Mouse (Mus musculus): ENCODE measurements at regions not wholly inside any gene's neighbourhood (a gene's known extent, or its start where the extent isn't known, plus 50 kb on each side); places are given as distances from the start of the nearest gene placed in this dataset.

DNA sequence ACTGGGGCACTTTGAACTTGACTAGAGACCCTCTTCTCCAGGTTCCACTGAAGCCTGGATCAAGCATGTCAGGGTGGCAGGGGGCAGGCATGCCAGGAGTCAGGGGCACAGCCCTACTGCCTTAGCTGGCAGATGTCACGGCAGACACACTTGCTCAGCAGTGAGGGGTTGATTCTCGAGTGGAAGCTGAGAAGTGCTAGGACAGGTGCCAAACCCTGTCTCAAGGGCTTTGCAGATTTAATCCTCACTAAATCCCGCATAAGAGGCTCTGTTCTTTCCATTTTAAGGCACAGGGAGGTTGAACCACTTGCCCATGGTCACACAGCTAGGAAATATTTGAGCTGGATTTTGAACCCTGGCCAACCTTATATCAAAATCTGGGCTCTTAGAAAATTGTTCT is 223.5 kb upstream of the Mvb12b start:
- DNase-seq (ENCODE audit: low spot score), result no peak

DNA sequence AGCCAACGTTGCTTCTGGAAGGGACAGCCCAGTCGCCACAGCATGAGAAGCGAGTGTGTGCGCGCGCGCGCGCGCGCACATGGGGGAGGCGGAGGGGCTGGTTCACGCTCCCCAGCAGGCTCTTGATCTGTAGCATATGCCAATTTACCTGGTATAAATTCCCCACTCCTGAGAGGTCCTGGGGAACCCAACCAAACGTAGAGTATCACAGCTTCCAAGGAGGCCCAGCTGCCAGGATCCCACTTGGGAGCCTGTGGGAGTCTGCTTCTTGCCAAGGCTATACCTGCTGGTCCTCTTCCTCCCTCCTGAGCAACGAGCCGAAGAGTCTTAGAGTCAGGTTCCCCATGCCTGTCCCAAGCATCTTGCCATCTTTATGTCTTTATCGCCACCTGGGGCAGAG is 222.8 kb upstream of the Mvb12b start:
- DNase-seq (ENCODE audit: low spot score), result no peak

- DNase-seq (ENCODE audit: low spot score), result no peak
Observed at GRCm38 (mm10) chr2:34107566-34108303, 220.0 kb upstream of the Mvb12b start.

DNA sequence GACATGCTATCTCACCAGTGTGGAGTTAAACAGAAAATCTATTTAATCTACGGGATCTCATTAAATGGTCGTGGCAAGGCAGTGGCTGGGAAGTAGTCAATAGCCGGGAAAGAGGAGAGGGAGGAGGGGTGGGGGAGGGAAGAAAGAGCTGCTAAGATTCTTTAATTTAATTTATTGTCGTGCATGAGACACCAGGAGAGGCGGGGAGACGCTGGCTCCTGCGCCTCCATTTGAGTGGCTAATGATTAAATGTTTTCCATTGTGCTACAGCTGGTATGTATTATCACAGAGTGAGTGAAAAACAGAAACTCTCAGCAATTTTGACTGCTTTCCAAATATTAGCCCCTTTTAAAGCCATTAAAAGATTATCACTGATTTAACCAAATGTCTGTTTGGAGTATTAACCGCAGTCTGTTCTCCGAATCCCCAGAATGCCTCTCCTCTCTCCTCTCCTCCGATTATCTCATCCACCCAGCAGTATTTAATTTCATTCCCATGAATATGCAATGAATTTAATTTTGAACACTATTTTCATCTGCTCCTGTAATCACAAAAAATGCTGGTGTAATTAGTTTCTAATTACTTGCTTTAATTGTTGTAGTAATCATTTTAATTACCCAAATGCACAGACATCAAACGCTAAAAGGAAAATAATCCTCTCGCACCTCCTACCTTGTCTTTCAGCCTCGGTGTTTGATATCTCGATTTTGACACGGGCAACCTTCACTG is 219.3 kb upstream of the Mvb12b start:
- no peak for DNase-seq (ENCODE audit: low spot score)

DNA sequence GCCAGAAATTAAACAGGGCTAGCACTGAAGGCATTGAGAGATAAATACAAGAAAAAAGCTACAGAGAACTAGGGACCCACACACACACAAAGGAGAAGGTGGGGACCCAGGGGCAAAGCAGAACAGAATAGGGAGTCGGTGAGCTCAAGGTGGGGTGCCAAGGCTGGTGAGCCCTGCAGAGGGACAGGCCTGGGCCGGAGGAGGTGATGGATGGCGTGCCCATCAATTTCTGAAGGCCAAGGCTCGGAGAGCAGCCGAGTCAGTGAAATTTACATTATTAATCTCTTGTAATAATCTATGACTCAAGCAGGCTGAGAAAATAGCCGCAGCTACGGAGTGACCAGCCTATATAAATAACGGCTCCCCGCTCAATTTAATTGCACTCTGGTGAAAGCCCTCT is 218.5 kb upstream of the Mvb12b start:
- no peak for DNase-seq (ENCODE audit: low spot score)

DNA sequence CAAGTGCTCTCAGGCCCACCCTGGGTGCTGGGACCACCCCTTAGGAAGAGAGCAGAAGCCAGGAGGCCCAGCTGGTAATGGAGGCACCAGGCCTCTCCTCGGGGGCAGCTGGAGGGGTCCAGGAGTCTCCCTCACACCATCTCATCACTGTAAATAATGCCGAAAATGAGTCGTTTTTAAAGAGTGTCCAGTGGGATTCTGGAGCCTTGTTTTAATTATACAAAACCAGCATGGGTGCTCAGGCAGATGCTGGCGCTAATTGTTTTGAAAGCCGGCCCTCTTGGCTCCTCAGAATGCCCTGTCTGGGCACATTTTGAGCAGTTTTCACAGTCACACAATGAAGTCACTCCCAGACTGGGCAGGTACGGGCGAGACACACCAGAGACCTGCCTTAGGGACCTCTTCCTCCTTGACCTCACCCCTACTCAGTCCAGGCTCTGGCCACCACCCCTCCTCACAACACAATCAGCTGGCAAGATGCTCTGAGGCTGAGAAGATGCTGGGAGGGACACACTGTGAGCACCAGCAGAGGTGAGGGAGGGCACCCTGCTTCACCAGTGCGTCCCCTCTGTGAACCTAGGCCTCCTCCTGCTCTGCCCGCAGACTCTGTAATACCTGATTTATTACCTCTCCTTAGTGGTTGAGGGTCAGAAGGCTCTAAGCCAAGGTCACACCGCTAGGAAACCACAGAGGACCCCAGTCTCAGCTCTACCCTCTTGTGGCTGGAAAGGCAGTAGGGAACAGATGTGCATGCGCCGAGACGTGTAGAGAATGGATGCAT is 217.7 kb upstream of the Mvb12b start:
- no peak for DNase-seq (ENCODE audit: low spot score)

DNA sequence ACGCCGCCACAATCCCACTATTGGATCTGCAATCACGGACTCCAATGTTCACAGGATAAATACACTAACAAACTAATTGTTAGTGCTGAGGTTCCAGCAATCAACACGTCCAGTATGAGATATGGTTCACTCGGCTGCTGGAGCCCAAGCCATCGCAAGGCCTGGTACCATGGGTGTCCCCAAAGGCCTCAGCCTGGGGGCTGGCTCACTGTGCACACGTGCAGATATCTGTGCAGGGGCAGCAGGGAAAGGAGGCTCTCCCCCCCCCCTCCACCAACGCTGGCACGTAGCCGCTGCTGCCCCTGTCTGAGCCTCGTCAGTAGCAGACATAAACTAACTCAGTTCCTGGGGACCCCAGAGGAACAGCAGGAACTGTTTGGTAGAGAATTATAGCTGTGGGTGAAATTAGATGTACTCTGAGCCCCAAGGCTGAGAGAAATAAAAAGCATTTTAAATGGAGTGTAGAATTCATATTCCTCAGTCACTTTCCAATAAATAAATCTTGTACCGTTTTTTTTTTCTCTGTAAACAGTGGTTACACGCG is 210.3 kb upstream of the Mvb12b start:
- no peak for DNase-seq (ENCODE audit: low spot score)

DNA sequence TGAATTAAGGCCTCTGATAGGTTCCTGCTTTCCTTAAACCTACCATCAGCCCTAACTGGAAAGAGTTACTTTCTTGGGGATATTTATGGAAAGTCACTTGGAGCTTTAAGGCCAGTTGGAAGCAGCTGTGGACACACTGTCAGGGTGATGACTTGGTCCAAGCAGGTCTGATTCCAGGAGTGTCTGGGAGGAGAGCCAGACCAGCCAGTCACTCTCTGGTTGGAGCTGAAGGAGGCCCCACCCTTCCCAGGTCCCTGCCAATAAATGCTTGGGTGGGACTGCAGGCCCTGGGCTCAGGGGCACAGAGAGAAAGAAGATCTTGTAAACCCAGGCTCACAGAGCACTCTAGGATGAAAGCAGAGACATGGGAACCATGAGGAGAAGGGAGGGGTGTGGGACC is 208.8 kb upstream of the Mvb12b start:
- DNase-seq (ENCODE audit: low spot score), result no peak

DNA sequence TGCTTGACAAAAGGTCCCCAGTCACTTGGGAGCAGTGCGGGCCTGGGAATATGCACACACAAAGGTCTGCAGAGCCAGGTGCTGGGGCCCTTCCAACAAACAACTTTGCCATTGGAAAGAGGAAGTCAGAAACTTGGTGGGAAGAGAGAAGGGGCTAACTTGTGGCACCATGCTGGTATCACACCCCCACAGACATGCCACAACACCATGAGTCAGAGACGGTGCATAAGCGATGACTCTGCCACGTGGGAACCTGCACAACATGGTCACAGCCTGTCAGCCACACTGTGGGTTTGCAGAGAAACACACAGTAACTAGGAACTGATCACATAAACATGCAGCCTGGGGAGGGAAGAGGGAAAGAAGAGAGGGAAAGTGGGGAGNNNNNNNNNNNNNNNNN is 201.1 kb upstream of the Mvb12b start:
- DNase-seq (ENCODE audit: low spot score), result no peak

GRCm38 (mm10) chr2:34086130-34086529 is 198.4 kb upstream of the Mvb12b start:
- no peak for DNase-seq (ENCODE audit: low spot score)

- DNase-seq (ENCODE audit: low spot score), result no peak
Observed at GRCm38 (mm10) chr2:34084513-34084912, 196.8 kb upstream of the Mvb12b start.

DNA sequence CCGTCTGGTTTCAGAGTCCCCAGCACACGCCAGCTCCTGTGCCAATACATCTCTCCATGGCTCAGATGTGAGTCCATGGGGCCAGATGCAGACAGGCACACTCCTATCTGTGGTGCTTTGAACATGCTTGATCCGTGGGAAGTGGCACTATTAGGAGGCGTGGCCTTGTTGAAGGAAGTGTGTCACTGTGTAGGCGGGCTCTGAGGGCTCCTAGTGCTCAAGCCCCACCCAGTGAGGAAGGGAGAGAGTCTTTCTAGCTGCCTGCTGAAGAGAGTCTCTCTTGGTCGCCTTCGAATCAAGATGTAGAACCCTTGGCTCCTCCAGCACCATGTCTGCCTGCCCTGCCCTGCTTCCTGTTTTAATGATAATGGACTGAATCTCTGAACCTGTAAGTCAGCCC is 194.7 kb upstream of the Mvb12b start:
- DNase-seq (ENCODE audit: low spot score), result no peak

DNA sequence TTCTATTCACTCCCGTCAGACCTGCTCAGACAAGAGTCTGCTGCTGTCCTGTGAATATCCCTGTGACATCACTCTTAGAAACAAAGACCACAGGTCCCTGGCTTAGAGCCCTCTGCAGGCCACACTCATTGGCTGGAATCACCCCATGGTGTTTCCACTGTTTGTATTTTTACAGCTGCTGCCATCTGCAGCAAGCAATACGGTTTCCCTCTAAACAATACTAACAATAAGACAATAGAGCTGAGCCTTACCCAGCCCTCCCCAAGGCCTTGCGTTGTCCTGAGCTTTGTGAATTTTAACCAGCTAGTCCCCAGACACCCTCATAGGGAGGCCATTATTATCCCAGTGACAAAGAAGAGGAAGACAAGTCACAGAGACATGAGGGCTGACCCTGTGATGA is 192.4 kb upstream of the Mvb12b start:
- no peak for DNase-seq (ENCODE audit: low spot score)

DNA sequence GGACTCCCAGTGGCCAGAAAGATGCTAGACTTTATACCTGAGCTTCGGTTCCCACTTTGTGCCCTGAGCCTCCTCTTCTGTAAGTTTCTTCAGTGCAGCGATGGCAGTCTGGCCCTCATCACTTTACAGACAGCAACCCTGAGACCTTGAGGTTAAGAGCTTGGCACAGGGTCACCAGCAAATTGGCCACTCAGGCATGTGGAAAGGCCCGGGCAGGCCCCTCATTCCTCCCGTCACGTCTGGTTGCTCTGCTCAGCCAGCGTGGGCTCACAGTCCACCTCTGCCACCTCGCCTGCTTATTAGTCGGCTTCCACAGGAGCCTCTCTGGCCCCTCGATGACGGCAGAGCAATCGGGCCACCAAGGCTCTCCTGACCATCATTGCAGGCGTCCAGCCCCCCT is 191.5 kb upstream of the Mvb12b start:
- DNase-seq (ENCODE audit: low spot score), result no peak

- no peak for DNase-seq (ENCODE audit: low spot score)
Observed at GRCm38 (mm10) chr2:34078875-34079262, 191.1 kb upstream of the Mvb12b start.

- DNase-seq (ENCODE audit: low spot score), result no peak
Observed at GRCm38 (mm10) chr2:34078248-34078874, 190.6 kb upstream of the Mvb12b start.

DNA sequence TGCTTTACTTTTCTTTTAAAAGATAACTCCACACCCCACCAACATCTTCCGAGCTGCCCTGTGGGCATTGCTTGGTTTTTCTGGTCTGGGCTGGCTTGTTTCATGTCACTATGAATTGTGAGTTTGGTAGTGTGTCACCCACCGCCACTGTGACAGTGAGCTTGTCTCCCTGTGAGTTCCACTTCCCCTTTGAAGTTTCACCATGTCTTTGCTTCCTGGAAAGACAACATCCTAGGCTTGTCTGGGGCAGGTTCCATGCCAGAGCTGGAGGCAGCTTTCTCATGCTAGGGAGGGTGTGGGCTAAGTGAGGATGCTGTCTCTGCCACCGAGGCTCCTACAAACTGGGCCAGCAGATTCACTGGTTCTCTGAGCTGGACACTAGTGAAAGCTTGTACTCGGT is 188.6 kb upstream of the Mvb12b start:
- DNase-seq (ENCODE audit: low spot score), result no peak

DNA sequence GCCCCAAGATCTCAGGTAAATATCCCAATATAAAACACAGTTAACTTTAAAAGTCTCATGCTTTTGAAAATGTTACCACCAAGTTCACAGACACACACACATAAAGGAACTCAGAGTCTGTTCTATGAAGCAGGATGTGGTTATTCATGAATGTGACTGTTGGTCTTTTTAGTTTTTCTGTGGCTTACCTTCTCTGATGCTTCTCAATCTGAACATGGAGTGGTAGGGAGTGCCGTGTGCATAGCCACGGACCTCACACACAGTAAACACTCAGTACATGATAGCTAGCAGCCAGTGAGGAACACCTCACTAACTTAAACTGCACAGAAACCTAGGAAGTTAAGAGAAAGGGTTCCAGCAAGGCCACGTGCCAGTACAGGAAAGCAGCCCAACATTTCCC is 186.3 kb upstream of the Mvb12b start:
- peak; percentile 79 for DNase-seq (ENCODE audit: low spot score)

GRCm38 (mm10) chr2:34065592-34065991 is 177.8 kb upstream of the Mvb12b start:
- no peak for DNase-seq (ENCODE audit: low spot score)

DNA sequence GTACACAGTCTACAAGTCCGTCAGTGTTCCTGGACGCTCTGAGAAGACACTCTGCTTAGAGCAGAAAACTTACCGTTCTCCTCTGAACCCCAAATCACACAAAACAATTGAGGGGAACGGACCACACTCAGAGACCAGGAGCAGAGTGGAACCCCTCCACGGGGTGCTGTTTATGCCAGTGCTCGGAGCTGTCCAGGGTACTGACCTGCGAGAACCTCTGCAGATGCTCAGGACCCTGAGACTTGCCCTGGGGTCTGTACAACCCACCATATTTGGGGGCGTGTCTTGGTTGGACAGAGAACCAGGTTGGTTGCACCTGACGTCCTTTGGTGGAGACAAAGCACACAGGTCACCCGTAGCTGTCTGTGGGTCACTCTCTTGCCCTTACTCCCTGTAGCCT is 177.3 kb upstream of the Mvb12b start:
- DNase-seq (ENCODE audit: low spot score), result peak; percentile 63

DNA sequence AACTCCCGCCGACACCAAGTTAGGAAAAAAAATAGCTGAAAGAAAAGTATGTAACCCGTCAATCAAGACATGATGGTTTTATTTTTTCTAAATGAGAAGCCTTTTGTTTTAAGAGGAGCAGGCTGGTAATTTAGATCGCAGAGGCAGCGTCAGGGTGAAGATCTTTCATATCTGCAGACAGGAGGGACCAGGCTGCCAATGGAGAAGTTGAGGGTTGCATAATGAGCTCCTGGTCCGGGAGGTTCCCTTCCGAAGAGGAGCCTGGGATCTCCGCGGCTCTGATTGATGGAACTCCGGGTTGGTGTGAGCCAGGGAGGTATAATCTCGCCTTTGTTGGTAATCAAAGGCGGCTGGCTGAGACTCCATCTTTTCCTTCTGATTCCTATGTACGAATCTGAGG is 168.8 kb upstream of the Mvb12b start:
- DNase-seq (ENCODE audit: low spot score), result no peak

DNA sequence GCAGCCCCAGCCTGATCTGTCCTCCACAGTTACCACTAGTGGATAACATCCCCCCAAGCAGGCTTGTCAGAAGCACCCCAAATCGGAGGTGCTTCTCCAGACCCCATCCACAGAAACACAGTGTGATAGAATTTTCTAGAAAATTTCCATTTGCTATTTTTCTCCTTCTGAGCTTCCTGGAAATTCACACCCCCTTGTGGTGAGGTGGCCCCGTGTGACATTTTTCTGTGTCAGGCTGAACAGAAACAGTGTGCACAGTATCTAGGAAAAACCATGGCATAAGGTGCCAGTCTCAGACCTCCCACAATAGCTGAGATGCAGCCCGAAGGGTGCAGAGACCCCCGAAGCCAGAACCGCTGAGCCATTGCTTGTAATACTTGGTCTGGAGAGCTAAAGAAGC is 155.3 kb upstream of the Mvb12b start:
- DNase-seq (ENCODE audit: low spot score), result no peak

Data from thymus, postnatal 0 days (tissue).